Mouse (Mus musculus): ENCODE results near the gene Rnf13.
"Not testable (repeated sequence)": the region's sequence is repeated elsewhere in the genome, so short reads cannot be mapped to it uniquely, and the experiment has no call there.

The Rnf13 gene

GRCm38 (mm10) chr3:57735511-57736370 is at the start of gene Rnf13:
TSS of gene Rnf13 (plus strand) at chr3:57736062.
- DNase-seq (ENCODE audit: low spot score), result peak; percentile 84

- no peak for DNase-seq (ENCODE audit: low spot score)
Observed at GRCm38 (mm10) chr3:57691772-57692171, 44.1 kb upstream of the Rnf13 start.

GRCm38 (mm10) chr3:57692719-57693118 is 43.1 kb upstream of the Rnf13 start, which contains the start of gene Ankub1:
TSS of gene Ankub1 (minus strand) at chr3:57692799.
- DNase-seq (ENCODE audit: low spot score), result no peak

DNA sequence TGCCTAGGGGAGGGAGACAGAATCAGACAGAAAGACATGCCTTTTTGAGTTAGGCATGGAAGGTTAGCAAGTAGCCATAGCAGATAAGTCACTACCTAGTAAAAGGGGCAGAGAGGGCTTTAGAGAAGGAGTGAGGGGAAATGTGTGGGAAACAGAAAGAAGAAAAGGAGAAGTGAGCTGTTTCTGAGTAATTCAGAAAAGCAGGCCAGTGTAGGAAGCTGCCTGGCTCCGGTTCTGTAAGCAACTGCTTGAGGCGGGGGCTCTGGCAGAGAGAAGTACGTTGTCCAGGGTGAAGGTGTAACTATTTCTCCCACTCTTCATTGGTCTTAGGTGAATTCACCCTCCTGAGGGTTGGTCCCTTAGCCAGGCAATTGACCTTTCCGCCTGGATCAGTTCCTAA is 39.6 kb upstream of the Rnf13 start:
- DNase-seq (ENCODE audit: low spot score), result no peak

GRCm38 (mm10) chr3:57696779-57697178 is 39.1 kb upstream of the Rnf13 start:
- DNase-seq (ENCODE audit: low spot score), result no peak

DNA sequence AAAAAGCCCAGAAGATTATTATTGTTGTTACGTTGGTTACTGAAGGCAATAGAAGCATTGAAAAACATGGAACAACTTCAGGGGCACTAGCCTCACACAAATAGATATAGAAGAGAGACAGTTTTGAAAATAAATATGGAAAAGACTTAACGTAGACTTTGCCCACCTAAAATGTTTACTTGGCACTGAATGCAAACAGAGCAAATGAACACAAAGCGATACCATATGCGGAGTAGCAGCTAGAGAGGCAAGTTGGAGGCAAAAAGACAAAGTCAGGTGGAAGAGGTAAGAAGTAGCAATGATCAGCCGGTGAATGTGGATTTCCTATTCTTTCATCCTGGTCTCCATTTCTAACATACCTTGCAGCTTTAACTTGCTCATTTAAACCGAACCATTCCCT is 21.7 kb upstream of the Rnf13 start:
- DNase-seq (ENCODE audit: low spot score), result no peak

- DNase-seq (ENCODE audit: low spot score), result no peak
Observed at GRCm38 (mm10) chr3:57732206-57732915, 3.5 kb upstream of the Rnf13 start.

DNA sequence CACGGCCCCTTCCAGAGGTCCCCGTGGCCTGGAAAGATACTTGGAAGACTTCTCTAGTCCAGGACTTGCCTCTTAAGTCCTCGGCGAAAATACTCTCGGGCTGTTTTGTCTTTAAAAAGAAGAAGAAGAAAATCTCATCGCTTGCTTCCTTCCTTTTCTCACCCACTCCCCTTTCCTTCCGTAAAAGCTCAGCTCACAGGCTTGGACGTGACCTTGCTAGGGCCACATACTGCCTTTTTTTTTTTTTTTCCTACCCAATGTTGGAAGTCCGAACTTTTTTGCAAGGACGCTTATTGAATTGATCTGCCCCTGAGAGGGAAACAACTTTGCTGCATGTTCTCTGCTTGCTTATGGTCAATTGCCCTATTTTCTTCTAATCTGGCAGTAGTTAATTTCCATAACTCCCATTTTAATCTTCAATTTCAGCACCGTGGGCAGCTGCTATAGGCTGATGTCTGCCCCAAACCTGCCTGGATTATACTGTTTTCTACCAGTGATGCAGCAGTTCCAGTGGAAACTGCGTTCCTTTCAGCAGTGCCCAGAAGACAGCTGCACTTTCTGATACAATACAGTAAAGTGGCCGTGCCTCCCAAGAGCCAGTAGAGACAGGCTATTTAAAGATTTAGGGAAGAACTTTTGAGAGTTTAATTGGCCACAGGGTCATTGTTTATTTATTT is 695 bp downstream of the Rnf13 start:
- DNase-seq (ENCODE audit: low spot score), result peak; percentile 10

GRCm38 (mm10) chr3:57739830-57740229 is 4.0 kb downstream of the Rnf13 start:
- DNase-seq (ENCODE audit: low spot score), result no peak

DNA sequence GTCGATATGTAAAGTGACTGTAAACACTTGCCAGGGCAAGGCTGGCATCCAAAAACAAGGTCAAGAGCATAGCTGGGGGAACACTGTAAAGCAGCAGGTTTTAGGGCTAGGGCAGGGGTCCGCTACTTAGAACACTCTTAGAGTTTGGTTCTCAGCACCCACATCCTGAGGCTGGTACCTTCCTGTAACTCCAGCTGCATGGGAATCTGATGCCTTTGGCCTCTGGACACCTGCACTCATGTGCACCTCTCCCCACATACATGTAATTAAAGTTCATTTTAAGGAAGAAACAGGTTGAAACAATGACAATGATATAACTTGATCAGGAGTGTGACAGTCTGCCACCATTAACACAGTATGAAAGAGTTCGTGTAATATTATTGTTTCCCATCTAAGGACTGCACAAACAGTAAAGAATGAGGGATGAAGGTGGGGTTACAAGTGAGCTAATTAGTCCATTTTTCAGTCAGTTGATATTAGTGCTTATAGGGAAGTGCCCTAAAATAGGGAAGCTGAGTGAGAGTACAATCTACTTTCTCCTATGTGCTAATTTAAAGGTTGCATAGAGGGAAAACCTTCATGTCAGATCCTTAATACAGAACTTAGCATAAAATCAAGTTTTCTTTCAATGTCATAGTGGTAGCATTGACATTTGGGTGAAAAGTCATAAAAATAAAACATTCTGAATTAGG is 12.9 kb downstream of the Rnf13 start:
- no peak for DNase-seq (ENCODE audit: low spot score)

DNA sequence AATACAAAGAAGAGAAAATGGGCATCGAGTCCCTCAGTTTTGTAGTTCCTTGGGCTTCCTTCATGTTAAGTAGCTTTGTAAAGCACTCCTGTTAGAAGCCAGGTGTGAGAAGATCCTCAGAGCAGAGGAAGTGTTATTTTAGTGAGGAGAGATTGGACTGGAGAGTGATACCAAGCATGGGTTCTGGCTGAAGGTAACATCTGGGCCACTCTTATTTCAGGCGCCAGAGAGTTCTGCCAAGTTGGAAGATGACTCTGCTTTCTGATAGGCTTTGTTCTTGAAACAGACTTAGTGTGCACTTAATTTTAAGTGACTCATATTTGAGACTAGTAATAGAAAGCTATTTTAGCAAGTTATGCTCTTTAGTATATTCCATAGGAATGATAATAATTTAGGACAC is 41.1 kb downstream of the Rnf13 start:
- DNase-seq (ENCODE audit: low spot score), result no peak

GRCm38 (mm10) chr3:57788472-57788871 is 52.6 kb downstream of the Rnf13 start:
- DNase-seq (ENCODE audit: low spot score), result no peak

GRCm38 (mm10) chr3:57789005-57789962 is 53.4 kb downstream of the Rnf13 start:
- no peak for DNase-seq (ENCODE audit: low spot score)

DNA sequence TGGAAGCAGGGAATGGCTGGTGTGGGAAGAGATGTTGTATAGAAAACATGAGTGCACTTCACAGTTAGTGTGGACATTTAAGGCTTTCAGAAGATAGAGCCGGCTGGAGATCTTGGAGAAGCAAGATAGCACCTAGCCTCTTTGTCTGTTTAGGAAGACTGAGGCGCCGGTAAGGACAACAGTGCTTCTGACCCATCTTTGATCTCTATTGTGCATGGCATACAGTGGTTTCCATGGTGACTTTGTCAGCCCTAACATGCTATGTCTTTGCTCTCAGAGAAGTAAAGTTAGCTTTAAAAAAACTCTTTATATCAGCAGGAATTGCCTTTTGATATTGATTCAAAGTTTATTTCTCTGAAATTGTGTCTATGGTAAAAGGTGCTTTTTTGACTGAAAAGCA is 55.2 kb downstream of the Rnf13 start:
- DNase-seq (ENCODE audit: low spot score), result no peak

GRCm38 (mm10) chr3:57795071-57795470 is 59.2 kb downstream of the Rnf13 start:
- DNase-seq (ENCODE audit: low spot score), result not testable (repeated sequence)

DNA sequence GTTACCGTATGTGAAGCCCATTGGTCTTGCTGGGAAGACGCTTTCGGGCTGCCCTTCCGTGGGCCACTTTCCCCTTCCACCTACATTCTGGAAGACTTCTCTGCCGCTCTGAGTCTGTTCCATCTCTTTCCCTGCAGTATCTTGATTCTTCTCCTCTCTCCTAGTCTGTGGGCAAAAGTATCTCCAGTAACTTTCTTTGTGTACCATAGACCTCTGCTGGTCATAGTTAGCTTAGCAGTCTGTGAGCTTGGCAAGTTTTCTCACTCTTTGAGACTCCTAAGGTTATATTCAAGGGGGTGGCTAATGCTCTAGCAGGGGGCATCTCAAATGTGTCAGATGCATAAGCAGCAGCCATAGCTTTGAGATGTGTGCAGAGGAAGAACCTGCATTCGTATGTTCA is 79.6 kb downstream of the Rnf13 start:
- DNase-seq (ENCODE audit: low spot score), result no peak

GRCm38 (mm10) chr3:57825866-57826265 is 90.0 kb downstream of the Rnf13 start:
- no peak for DNase-seq (ENCODE audit: low spot score)

GRCm38 (mm10) chr3:57833585-57833984 is 97.7 kb downstream of the Rnf13 start:
- DNase-seq (ENCODE audit: low spot score), result no peak

DNA sequence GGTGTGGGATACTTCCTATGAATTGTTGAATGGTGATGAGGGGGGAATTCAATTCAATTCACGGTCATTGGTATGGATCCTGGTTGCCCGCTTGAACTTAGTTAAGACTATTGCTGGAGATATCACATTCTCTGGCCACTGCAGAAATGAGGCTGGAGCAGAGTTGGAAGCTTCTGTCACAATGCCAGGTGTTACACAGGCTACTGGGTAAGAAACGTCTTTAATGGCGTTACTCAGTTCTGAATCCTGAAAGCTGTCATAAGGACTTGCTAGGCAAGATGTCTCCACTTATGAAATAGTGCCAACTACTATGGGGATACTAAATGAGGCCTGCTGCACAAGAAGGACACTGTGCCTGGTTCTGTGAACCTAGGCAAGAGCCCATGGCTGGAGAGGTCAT is 101.0 kb downstream of the Rnf13 start:
- DNase-seq (ENCODE audit: low spot score), result no peak

DNA sequence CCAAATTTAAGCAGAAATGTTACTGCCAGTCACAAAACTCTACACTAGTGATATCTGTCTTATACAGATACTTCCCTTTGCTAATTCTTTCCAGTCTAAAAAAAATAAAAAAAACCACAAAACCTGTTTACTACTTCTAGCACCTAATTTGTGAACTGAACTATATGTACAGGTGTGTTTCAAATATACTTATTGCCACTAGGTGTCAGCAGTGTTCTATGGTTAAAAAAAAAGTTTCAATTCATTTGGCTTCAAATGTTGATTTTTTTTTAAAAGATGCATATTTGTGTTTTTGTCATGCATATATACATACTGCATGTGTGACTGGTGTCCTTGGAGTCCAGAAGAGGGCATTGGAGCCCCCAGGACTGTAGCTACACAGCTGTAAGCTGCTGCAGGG is 107.9 kb downstream of the Rnf13 start:
- DNase-seq (ENCODE audit: low spot score), result peak; percentile 19

Data from c-Kit-positive CD71-positive TER-119-positive erythroid progenitor cells, embryonic 14.5 days (primary cell).